Mouse (Mus musculus): ENCODE data around the gene Phkb. TPM values are rescaled to one million over a fixed set of nuclear protein-coding genes. Genes with fewer than 3 reads are reported as not detected.

The Phkb gene
- polyA plus RNA-seq, 1 experiment from 2014 or later, result 59.9 TPM

- 68% methylated on average over 7 of the region's 7 CpGs for WGBS
- Histone ChIP-seq H3K4me3 (ENCODE audit: control insufficient read depth in 1 of 2, insufficient read depth in 1 of 2, low read depth in 1 of 2, low read length in 2 of 2) (no peak overlapping the region), H3K4me1 (ENCODE audit: control insufficient read depth in 2 of 2, insufficient read depth in 2 of 2, low read length in 2 of 2) (no peaks in the 10 kb centered on the region), H3K9ac (ENCODE audit: low read length) (no peak overlapping the region), H3K27ac (replicated peaks in 1 of 2; ENCODE audit: control insufficient read depth in 1 of 2, insufficient read depth in 1 of 2, low read depth in 2 of 2, low read length in 2 of 2) (no peak overlapping the region), H3K27me3 (ENCODE audit: control insufficient read depth, insufficient read depth, low read length) (no peaks in the 10 kb centered on the region), H3K36me3 (ENCODE audit: control insufficient read depth, insufficient read depth, low read length) (peaks cover 34% of the 10 kb centered on the region), H3K9me3 (ENCODE audit: control insufficient read depth, low read length) (no peaks in the 10 kb centered on the region), H3K4me2 (ENCODE audit: low read length) (no peak overlapping the region)
- ATAC-seq (ENCODE audit: insufficient number of reproducible peaks, insufficient read depth, low FRiP score, low read depth), result no peak
Observed at GRCm38 (mm10) chr8:85879624-85880023, 38.9 kb downstream of the Phkb start.

DNA sequence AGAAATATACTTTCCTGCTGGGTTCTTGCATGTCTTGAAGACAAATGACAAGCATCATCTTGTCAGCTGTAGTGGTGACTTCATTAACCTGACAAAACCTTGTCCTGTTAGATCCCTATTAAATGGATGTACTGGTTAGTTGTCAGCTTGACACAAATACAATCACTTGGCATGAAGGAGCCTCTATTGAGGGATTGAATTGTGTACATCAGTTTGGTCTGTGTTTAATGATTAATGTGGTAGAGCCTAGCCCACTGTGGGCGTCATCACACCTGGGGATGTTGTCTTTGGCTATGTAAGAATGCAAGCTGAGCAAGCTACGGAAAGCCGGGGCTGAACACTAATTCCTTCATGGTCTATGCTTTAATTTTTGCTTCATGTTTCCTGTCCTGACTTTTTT lies 44.1 kb downstream of the Phkb start:
- Histone ChIP-seq H3K36me3 (ENCODE audit: control insufficient read depth, insufficient read depth, low read length) (peaks cover 36% of the 10 kb centered on the region), H3K4me2 (ENCODE audit: low read length) (no peak overlapping the region), H3K9ac (ENCODE audit: low read length) (no peak overlapping the region), H3K9me3 (ENCODE audit: control insufficient read depth, low read length) (no peaks in the 10 kb centered on the region), H3K4me3 (ENCODE audit: control insufficient read depth in 1 of 2, insufficient read depth in 1 of 2, low read depth in 1 of 2, low read length in 2 of 2) (no peak overlapping the region), H3K4me1 (ENCODE audit: control insufficient read depth in 2 of 2, insufficient read depth in 2 of 2, low read length in 2 of 2) (no peaks in the 10 kb centered on the region), H3K27ac (replicated peaks in 1 of 2; ENCODE audit: control insufficient read depth in 1 of 2, insufficient read depth in 1 of 2, low read depth in 2 of 2, low read length in 2 of 2) (no peak overlapping the region), H3K27me3 (ENCODE audit: control insufficient read depth, insufficient read depth, low read length) (no peaks in the 10 kb centered on the region)
- WGBS, result 94% methylated on average over 3 of the region's 3 CpGs
- no peak for ATAC-seq (ENCODE audit: insufficient number of reproducible peaks, insufficient read depth, low FRiP score, low read depth)

DNA sequence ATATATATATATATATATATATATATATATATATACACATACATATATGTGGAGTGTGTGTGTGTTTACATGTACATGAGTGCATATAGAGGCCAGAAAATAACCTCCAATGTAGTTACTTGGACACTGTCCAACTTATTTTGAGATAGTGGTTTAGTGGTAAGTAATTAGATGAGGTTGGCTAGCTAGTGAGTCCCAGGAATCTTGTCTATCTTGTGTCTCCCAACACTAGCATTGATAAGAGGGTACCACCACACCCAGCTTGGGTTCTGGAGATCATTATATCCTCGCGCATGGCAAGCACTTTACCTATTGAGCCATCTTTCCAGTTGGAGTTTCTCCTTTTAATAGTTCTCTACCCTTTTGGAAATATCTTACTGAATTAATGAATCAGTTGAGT lies 56.9 kb downstream of the Phkb start:
- no peaks in the 10 kb centered on the region for H3K27me3 ChIP-seq (ENCODE audit: control insufficient read depth, insufficient read depth, low read length)
- no peak for ATAC-seq (ENCODE audit: insufficient number of reproducible peaks, insufficient read depth, low FRiP score, low read depth)
- WGBS, result 84% methylated on average over 2 of the region's 2 CpGs
- H3K9me3 ChIP-seq (ENCODE audit: control insufficient read depth, low read length), result no peaks in the 10 kb centered on the region
- no peak overlapping the region for H3K4me2 ChIP-seq (ENCODE audit: low read length)
- no peak overlapping the region for H3K4me3 ChIP-seq (ENCODE audit: control insufficient read depth in 1 of 2, insufficient read depth in 1 of 2, low read depth in 1 of 2, low read length in 2 of 2)
- H3K27ac ChIP-seq (replicated peaks in 1 of 2; ENCODE audit: control insufficient read depth in 1 of 2, insufficient read depth in 1 of 2, low read depth in 2 of 2, low read length in 2 of 2), result no peak overlapping the region
- no peaks in the 10 kb centered on the region for H3K4me1 ChIP-seq (ENCODE audit: control insufficient read depth in 2 of 2, insufficient read depth in 2 of 2, low read length in 2 of 2)
- no peak overlapping the region for H3K9ac ChIP-seq (ENCODE audit: low read length)
- peaks cover 6% of the 10 kb centered on the region for H3K36me3 ChIP-seq (ENCODE audit: control insufficient read depth, insufficient read depth, low read length)

- Histone ChIP-seq H3K27ac (replicated peaks in 1 of 2; ENCODE audit: control insufficient read depth in 1 of 2, insufficient read depth in 1 of 2, low read depth in 2 of 2, low read length in 2 of 2) (no peak overlapping the region), H3K27me3 (ENCODE audit: control insufficient read depth, insufficient read depth, low read length) (no peaks in the 10 kb centered on the region), H3K4me2 (ENCODE audit: low read length) (no peak overlapping the region), H3K9me3 (ENCODE audit: control insufficient read depth, low read length) (no peaks in the 10 kb centered on the region), H3K36me3 (ENCODE audit: control insufficient read depth, insufficient read depth, low read length) (peaks cover 9% of the 10 kb centered on the region; the same call in 1 of the 2 replicates), H3K4me1 (ENCODE audit: control insufficient read depth in 2 of 2, insufficient read depth in 2 of 2, low read length in 2 of 2) (peaks cover 2 to 13% of the 10 kb centered on the region in 2 experiments), H3K9ac (ENCODE audit: low read length) (no peak overlapping the region), H3K4me3 (ENCODE audit: control insufficient read depth in 1 of 2, insufficient read depth in 1 of 2, low read depth in 1 of 2, low read length in 2 of 2) (no peak overlapping the region)
- ATAC-seq (ENCODE audit: insufficient number of reproducible peaks, insufficient read depth, low FRiP score, low read depth), result no peak
Observed at GRCm38 (mm10) chr8:85924991-85925390, 84.2 kb downstream of the Phkb start.

- 88% methylated on average over 1 of the region's 1 CpGs for WGBS
Observed at GRCm38 (mm10) chr8:85925574-85925973, 84.8 kb downstream of the Phkb start.

GRCm38 (mm10) chr8:85926107-85926506 lies 85.3 kb downstream of the Phkb start:
- no peak overlapping the region for H3K4me3 ChIP-seq (ENCODE audit: control insufficient read depth in 1 of 2, insufficient read depth in 1 of 2, low read depth in 1 of 2, low read length in 2 of 2)
- no peak overlapping the region for H3K4me2 ChIP-seq (ENCODE audit: low read length)
- 39% methylated on average over 3 of the region's 3 CpGs for WGBS
- ATAC-seq (ENCODE audit: insufficient number of reproducible peaks, insufficient read depth, low FRiP score, low read depth), result no peak
- peak overlapping the region; percentile 16 to 22; a peak in 3 of 4 replicates for H3K27ac ChIP-seq (replicated peaks in 1 of 2; ENCODE audit: control insufficient read depth in 1 of 2, insufficient read depth in 1 of 2, low read depth in 2 of 2, low read length in 2 of 2)
- H3K27me3 ChIP-seq (ENCODE audit: control insufficient read depth, insufficient read depth, low read length), result no peaks in the 10 kb centered on the region
- peaks cover 2 to 13% of the 10 kb centered on the region in 2 experiments for H3K4me1 ChIP-seq (ENCODE audit: control insufficient read depth in 2 of 2, insufficient read depth in 2 of 2, low read length in 2 of 2)
- H3K9me3 ChIP-seq (ENCODE audit: control insufficient read depth, low read length), result no peaks in the 10 kb centered on the region
- H3K36me3 ChIP-seq (ENCODE audit: control insufficient read depth, insufficient read depth, low read length), result peaks cover 9% of the 10 kb centered on the region; the same call in 1 of the 2 replicates
- no peak overlapping the region for H3K9ac ChIP-seq (ENCODE audit: low read length)

More at GRCm38 (mm10) chr8:85925574-85925973, 84.8 kb downstream of the Phkb start:
- Histone ChIP-seq H3K36me3 (ENCODE audit: control insufficient read depth, insufficient read depth, low read length) (peaks cover 9% of the 10 kb centered on the region; the same call in 1 of the 2 replicates), H3K9ac (ENCODE audit: low read length) (no peak overlapping the region), H3K9me3 (ENCODE audit: control insufficient read depth, low read length) (no peaks in the 10 kb centered on the region), H3K27me3 (ENCODE audit: control insufficient read depth, insufficient read depth, low read length) (no peaks in the 10 kb centered on the region), H3K27ac (replicated peaks in 1 of 2; ENCODE audit: control insufficient read depth in 1 of 2, insufficient read depth in 1 of 2, low read depth in 2 of 2, low read length in 2 of 2) (no peak overlapping the region), H3K4me1 (ENCODE audit: control insufficient read depth in 2 of 2, insufficient read depth in 2 of 2, low read length in 2 of 2) (peaks cover 2 to 13% of the 10 kb centered on the region in 2 experiments), H3K4me3 (ENCODE audit: control insufficient read depth in 1 of 2, insufficient read depth in 1 of 2, low read depth in 1 of 2, low read length in 2 of 2) (no peak overlapping the region), H3K4me2 (ENCODE audit: low read length) (no peak overlapping the region)
- ATAC-seq (ENCODE audit: insufficient number of reproducible peaks, insufficient read depth, low FRiP score, low read depth), result no peak

DNA sequence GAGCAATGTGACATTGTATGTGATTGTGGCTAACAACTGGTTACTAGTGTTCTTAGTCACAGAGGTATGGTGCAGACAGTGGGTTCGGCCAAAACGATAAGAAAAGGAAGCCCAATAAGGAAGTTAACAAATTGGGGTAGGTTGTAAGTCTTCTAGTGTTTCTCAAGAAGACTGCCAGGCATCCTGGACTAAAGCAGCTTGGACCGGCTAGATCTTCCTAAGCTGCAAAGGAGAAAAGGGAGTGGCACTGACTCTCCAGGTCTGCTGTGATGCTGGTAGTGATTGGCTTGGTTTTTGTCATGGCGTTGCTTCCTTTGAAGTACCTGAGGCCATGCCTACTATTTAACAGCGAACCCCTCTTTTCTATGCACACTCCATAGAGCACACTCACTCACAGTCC lies 95.4 kb downstream of the Phkb start:
- no peak for ATAC-seq (ENCODE audit: insufficient number of reproducible peaks, insufficient read depth, low FRiP score, low read depth)
- no peak overlapping the region for H3K9ac ChIP-seq (ENCODE audit: low read length)
- no peaks in the 10 kb centered on the region for H3K4me1 ChIP-seq (ENCODE audit: control insufficient read depth in 2 of 2, insufficient read depth in 2 of 2, low read length in 2 of 2)
- H3K9me3 ChIP-seq (ENCODE audit: control insufficient read depth, low read length), result no peaks in the 10 kb centered on the region
- H3K36me3 ChIP-seq (ENCODE audit: control insufficient read depth, insufficient read depth, low read length), result peaks cover 27% of the 10 kb centered on the region
- H3K27me3 ChIP-seq (ENCODE audit: control insufficient read depth, insufficient read depth, low read length), result no peaks in the 10 kb centered on the region
- H3K4me2 ChIP-seq (ENCODE audit: low read length), result no peak overlapping the region
- no peak overlapping the region for H3K27ac ChIP-seq (replicated peaks in 1 of 2; ENCODE audit: control insufficient read depth in 1 of 2, insufficient read depth in 1 of 2, low read depth in 2 of 2, low read length in 2 of 2)
- no peak overlapping the region for H3K4me3 ChIP-seq (ENCODE audit: control insufficient read depth in 1 of 2, insufficient read depth in 1 of 2, low read depth in 1 of 2, low read length in 2 of 2)
- 92% methylated on average over 5 of the region's 5 CpGs for WGBS

- peaks cover 37% of the 10 kb centered on the region for H3K36me3 ChIP-seq (ENCODE audit: control insufficient read depth, insufficient read depth, low read length)
- H3K27me3 ChIP-seq (ENCODE audit: control insufficient read depth, insufficient read depth, low read length), result no peaks in the 10 kb centered on the region
- H3K9me3 ChIP-seq (ENCODE audit: control insufficient read depth, low read length), result no peaks in the 10 kb centered on the region
- no peaks in the 10 kb centered on the region for H3K4me1 ChIP-seq (ENCODE audit: control insufficient read depth in 2 of 2, insufficient read depth in 2 of 2, low read length in 2 of 2)
- no peak overlapping the region for H3K27ac ChIP-seq (replicated peaks in 1 of 2; ENCODE audit: control insufficient read depth in 1 of 2, insufficient read depth in 1 of 2, low read depth in 2 of 2, low read length in 2 of 2)
- ATAC-seq (ENCODE audit: insufficient number of reproducible peaks, insufficient read depth, low FRiP score, low read depth), result no peak
- WGBS, result 77% methylated on average over 7 of the region's 7 CpGs
- H3K4me2 ChIP-seq (ENCODE audit: low read length), result no peak overlapping the region
- H3K9ac ChIP-seq (ENCODE audit: low read length), result no peak overlapping the region
- H3K4me3 ChIP-seq (ENCODE audit: control insufficient read depth in 1 of 2, insufficient read depth in 1 of 2, low read depth in 1 of 2, low read length in 2 of 2), result no peak overlapping the region
Observed at GRCm38 (mm10) chr8:85937343-85937742, 96.6 kb downstream of the Phkb start.

Data from heart, embryonic 14.5 days (tissue).